19 mouse cellular contexts compared by ENCODE assay signal in genomic region chr12:92926942-92927341, GRCm38 (mm10).
DNase-seq lines count a peak whose midpoint lies in the region; ATAC-seq and TF ChIP-seq lines count a peak whose summit lies in the region.
"Had no signal": no experiment of that assay in that cellular context is flagged by ENCODE, and none has a peak within 500 bp of the region (broad histone marks: within the 10 kb centered on the region; RNA-seq: fewer than 3 reads in every experiment).

No protein-coding gene starts in this region.

- no peak overlapping the region for H3K4me2 ChIP-seq in hindbrain, postnatal 0 days (ENCODE audit: low read depth, low read length)
- no peak overlapping the region for H3K4me2 ChIP-seq in hindbrain, embryonic 11.5 days (replicated peaks; ENCODE audit: low read depth, low read length)
- no peak overlapping the region for H3K4me2 ChIP-seq in midbrain, embryonic 16.5 days (ENCODE audit: low read length)
- no peak overlapping the region for H3K4me2 ChIP-seq in midbrain, embryonic 13.5 days (replicated peaks)
- no peak overlapping the region for H3K4me2 ChIP-seq in midbrain, postnatal 0 days (ENCODE audit: low read depth, low read length, poor library complexity, severe bottlenecking)
- H3K4me2 ChIP-seq: hindbrain, embryonic 15.5 days; intestine, embryonic 15.5 days; liver, embryonic 11.5 days had no signal

- no peak overlapping the region for H3K4me3 ChIP-seq in hindbrain, postnatal 0 days (ENCODE audit: low read length)
- H3K4me3 ChIP-seq in hindbrain, embryonic 11.5 days (ENCODE audit: low read depth, low read length) = no peak overlapping the region
- H3K4me3 ChIP-seq in midbrain, embryonic 16.5 days (ENCODE audit: low read depth, low read length) = no peak overlapping the region
- H3K4me3 ChIP-seq in midbrain, embryonic 13.5 days (replicated peaks) = no peak overlapping the region
- H3K4me3 ChIP-seq in midbrain, postnatal 0 days (ENCODE audit: low read depth, low read length) = no peak overlapping the region
- H3K4me3 ChIP-seq: forebrain, embryonic 10.5 days; gastrocnemius, adult 2 months; hindbrain, embryonic 15.5 days; intestine, embryonic 15.5 days; left cerebral cortex, adult 2 months had no signal

- H3K4me1 ChIP-seq in hindbrain, postnatal 0 days (ENCODE audit: insufficient read depth, low read length) = no peaks in the 10 kb centered on the region
- no peaks in the 10 kb centered on the region for H3K4me1 ChIP-seq in hindbrain, embryonic 11.5 days (replicated peaks; ENCODE audit: control insufficient read depth, insufficient read depth, low read length)
- H3K4me1 ChIP-seq in midbrain, embryonic 16.5 days (ENCODE audit: control insufficient read depth, insufficient read depth, low read length) = no peaks in the 10 kb centered on the region
- no peaks in the 10 kb centered on the region; the same call in 1 of the 2 replicates for H3K4me1 ChIP-seq in midbrain, embryonic 13.5 days (replicated peaks)
- H3K4me1 ChIP-seq in midbrain, postnatal 0 days (ENCODE audit: insufficient read depth, low read length) = no peaks in the 10 kb centered on the region
- H3K4me1 ChIP-seq: forebrain, embryonic 10.5 days; intestine, embryonic 15.5 days had no signal

- no peak for TF ChIP-seq CTCF in hindbrain, postnatal 0 days (IDR thresholded peaks at IDR 0.05; ENCODE audit: low read depth)
- no peak for TF ChIP-seq CTCF in midbrain, postnatal 0 days (IDR thresholded peaks at IDR 0.05)

- H3K27me3 ChIP-seq in hindbrain, postnatal 0 days (ENCODE audit: insufficient read depth, low read length) = no peaks in the 10 kb centered on the region
- H3K27me3 ChIP-seq in hindbrain, embryonic 11.5 days (ENCODE audit: control insufficient read depth, insufficient read depth, low read length) = no peaks in the 10 kb centered on the region
- H3K27me3 ChIP-seq in midbrain, embryonic 16.5 days (ENCODE audit: control insufficient read depth, insufficient read depth, low read depth, low read length) = no peaks in the 10 kb centered on the region
- H3K27me3 ChIP-seq in midbrain, embryonic 13.5 days = no peaks in the 10 kb centered on the region
- no peaks in the 10 kb centered on the region for H3K27me3 ChIP-seq in midbrain, postnatal 0 days (ENCODE audit: insufficient read depth, low read length)
- H3K27me3 ChIP-seq: hindbrain, embryonic 15.5 days; intestine, embryonic 15.5 days had no signal

- H3K36me3 ChIP-seq in hindbrain, postnatal 0 days (ENCODE audit: insufficient read depth, low read length) = no peaks in the 10 kb centered on the region
- no peaks in the 10 kb centered on the region for H3K36me3 ChIP-seq in hindbrain, embryonic 11.5 days (ENCODE audit: control insufficient read depth, insufficient read depth, low read length)
- H3K36me3 ChIP-seq in midbrain, embryonic 16.5 days (ENCODE audit: control insufficient read depth, insufficient read depth, low read length) = no peaks in the 10 kb centered on the region
- H3K36me3 ChIP-seq in midbrain, embryonic 13.5 days = no peaks in the 10 kb centered on the region
- no peaks in the 10 kb centered on the region for H3K36me3 ChIP-seq in midbrain, postnatal 0 days (ENCODE audit: insufficient read depth, low read length)
- H3K36me3 ChIP-seq: forebrain, embryonic 10.5 days; hindbrain, embryonic 15.5 days; intestine, embryonic 15.5 days had no signal

- no peaks in the 10 kb centered on the region for H3K9me3 ChIP-seq in hindbrain, postnatal 0 days (ENCODE audit: low read length)
- H3K9me3 ChIP-seq in hindbrain, embryonic 11.5 days (ENCODE audit: control insufficient read depth, low read length) = no peaks in the 10 kb centered on the region
- no peaks in the 10 kb centered on the region for H3K9me3 ChIP-seq in midbrain, embryonic 16.5 days (replicated peaks; ENCODE audit: control insufficient read depth, low read length, poor library complexity, severe bottlenecking)
- H3K9me3 ChIP-seq in midbrain, embryonic 13.5 days = no peaks in the 10 kb centered on the region
- no peaks in the 10 kb centered on the region for H3K9me3 ChIP-seq in midbrain, postnatal 0 days (ENCODE audit: low read length)
- H3K9me3 ChIP-seq: forebrain, embryonic 10.5 days; hindbrain, embryonic 15.5 days; intestine, embryonic 15.5 days had no signal

- H3K27ac ChIP-seq in hindbrain, postnatal 0 days = no peak overlapping the region
- H3K27ac ChIP-seq in hindbrain, embryonic 11.5 days (ENCODE audit: low read depth, low read length) = no peak overlapping the region
- no peak overlapping the region for H3K27ac ChIP-seq in midbrain, embryonic 16.5 days (ENCODE audit: low read length)
- no peak overlapping the region for H3K27ac ChIP-seq in midbrain, embryonic 13.5 days
- H3K27ac ChIP-seq in midbrain, postnatal 0 days (ENCODE audit: low read depth, low read length) = no peak overlapping the region
- H3K27ac ChIP-seq: forebrain, embryonic 10.5 days; gastrocnemius, adult 2 months; hindbrain, embryonic 15.5 days; intestine, embryonic 15.5 days; left cerebral cortex, adult 2 months had no signal

- H3K9ac ChIP-seq in hindbrain, postnatal 0 days (replicated peaks; ENCODE audit: low read length) = no peak overlapping the region
- H3K9ac ChIP-seq in hindbrain, embryonic 11.5 days (ENCODE audit: low read depth, low read length) = no peak overlapping the region
- no peak overlapping the region for H3K9ac ChIP-seq in midbrain, embryonic 16.5 days (ENCODE audit: low read depth, low read length)
- H3K9ac ChIP-seq in midbrain, embryonic 13.5 days (replicated peaks) = no peak overlapping the region
- no peak overlapping the region for H3K9ac ChIP-seq in midbrain, postnatal 0 days (replicated peaks; ENCODE audit: low read length, poor library complexity, severe bottlenecking)
- H3K9ac ChIP-seq: hindbrain, embryonic 15.5 days; intestine, embryonic 15.5 days; liver, postnatal 0 days had no signal

- 14% methylated on average over 1 of the region's 1 CpGs for WGBS in hindbrain, postnatal 0 days
- 43% methylated on average over 1 of the region's 1 CpGs for WGBS in hindbrain, embryonic 11.5 days
- WGBS in midbrain, embryonic 16.5 days = 21% methylated on average over 1 of the region's 1 CpGs
- 18% methylated on average over 1 of the region's 1 CpGs for WGBS in midbrain, embryonic 13.5 days
- WGBS in midbrain, postnatal 0 days = 15% methylated on average over 1 of the region's 1 CpGs

- DNase-seq in embryo, embryonic 10.5 days (ENCODE audit: low spot score) = peak; percentile 5
- no peak for DNase-seq in embryo, embryonic 10 days (ENCODE audit: low spot score)
- peak; percentile 40 for DNase-seq in hindbrain, postnatal 0 days (ENCODE audit: low spot score)
- no peak for DNase-seq in hindbrain, embryonic 11.5 days (ENCODE audit: low spot score)
- DNase-seq in midbrain, postnatal 0 days (ENCODE audit: low spot score) = peak; percentile 23
- DNase-seq: adrenal gland, postnatal 36 days; gastrocnemius, adult 2 months; heart, postnatal 4 days; kidney, adult 8-10 months; kidney, postnatal 10 days; liver, postnatal 0 days; lung, postnatal 10 days had no signal

- no peak for ATAC-seq in hindbrain, postnatal 0 days
- no peak for ATAC-seq in hindbrain, embryonic 11.5 days (ENCODE audit: low FRiP score)
- 0 out of 2 replicates have a peak, but pooled peaks have one; percentile 5 for ATAC-seq in midbrain, embryonic 16.5 days
- ATAC-seq in midbrain, embryonic 13.5 days = no peak
- ATAC-seq in midbrain, postnatal 0 days (ENCODE audit: low FRiP score) = no peak
- ATAC-seq: intestine, embryonic 15.5 days; liver, postnatal 0 days had no signal

Comparison
In these comparisons a context has a peak if more than half of its experiments do, and no peak if none do; other contexts are left out.
1. DNase-seq: peak in embryo, embryonic 10.5 days (single experiment), hindbrain, postnatal 0 days (single experiment) and midbrain, postnatal 0 days (single experiment); none in embryo, embryonic 10 days (single experiment) and hindbrain, embryonic 11.5 days (single experiment).